Mouse (Mus musculus): ENCODE measurements around the gene Khdc4. TPM values are rescaled to one million over a fixed set of nuclear protein-coding genes. Genes with fewer than 3 reads are reported as not detected.
"Not testable (repeated sequence)": the region's sequence is repeated elsewhere in the genome, so short reads cannot be mapped to it uniquely, and the experiment has no call there.

Khdc4 gene
- polyA plus RNA-seq, 1 experiment from 2014 or later: 35.7 TPM

- H3K4me1 ChIP-seq (replicated peaks; ENCODE audit: control insufficient read depth, insufficient read depth, low read length): no peaks in the 10 kb centered on the region
- H3K36me3 ChIP-seq (ENCODE audit: control insufficient read depth, insufficient read depth): peaks cover 92% of the 10 kb centered on the region
- ATAC-seq: no peak
- H3K27ac ChIP-seq (ENCODE audit: low read depth, low read length): no peak overlapping the region
- WGBS: 89% methylated on average over 1 of the region's 1 CpGs
- no peaks in the 10 kb centered on the region for H3K9me3 ChIP-seq (ENCODE audit: control insufficient read depth)
- no peaks in the 10 kb centered on the region for H3K27me3 ChIP-seq (replicated peaks; ENCODE audit: control insufficient read depth, insufficient read depth, low read length)
- no peak overlapping the region for H3K4me3 ChIP-seq (ENCODE audit: low read depth, low read length)
- H3K9ac ChIP-seq (ENCODE audit: low read depth, low read length): no peak overlapping the region
- H3K4me2 ChIP-seq (replicated peaks; ENCODE audit: low read depth): no peak overlapping the region
- TF ChIP-seq CTCF (IDR thresholded peaks at IDR 0.05; ENCODE audit: low read depth): no peak
Measured at GRCm38 (mm10) chr3:88698051-88698450, 12.4 kb downstream of the Khdc4 start.

GRCm38 (mm10) chr3:88698834-88699233, 13.2 kb downstream of the Khdc4 start:
- H3K27me3 ChIP-seq (replicated peaks; ENCODE audit: control insufficient read depth, insufficient read depth, low read length): no peaks in the 10 kb centered on the region
- no peak overlapping the region for H3K27ac ChIP-seq (ENCODE audit: low read depth, low read length)
- 69% methylated on average over 6 of the region's 6 CpGs for WGBS
- no peak for ATAC-seq
- peaks cover 90% of the 10 kb centered on the region for H3K36me3 ChIP-seq (ENCODE audit: control insufficient read depth, insufficient read depth)
- no peaks in the 10 kb centered on the region for H3K9me3 ChIP-seq (ENCODE audit: control insufficient read depth)
- no peak overlapping the region for H3K4me2 ChIP-seq (replicated peaks; ENCODE audit: low read depth)
- no peaks in the 10 kb centered on the region for H3K4me1 ChIP-seq (replicated peaks; ENCODE audit: control insufficient read depth, insufficient read depth, low read length)
- TF ChIP-seq CTCF (IDR thresholded peaks at IDR 0.05; ENCODE audit: low read depth): no peak
- no peak overlapping the region for H3K4me3 ChIP-seq (ENCODE audit: low read depth, low read length)
- no peak overlapping the region for H3K9ac ChIP-seq (ENCODE audit: low read depth, low read length)

GRCm38 (mm10) chr3:88700247-88700646, 14.6 kb downstream of the Khdc4 start:
- Histone ChIP-seq H3K4me1 (replicated peaks; ENCODE audit: control insufficient read depth, insufficient read depth, low read length) (no peaks in the 10 kb centered on the region), H3K9ac (ENCODE audit: low read depth, low read length) (no peak overlapping the region), H3K36me3 (ENCODE audit: control insufficient read depth, insufficient read depth) (peaks cover 88% of the 10 kb centered on the region), H3K27ac (ENCODE audit: low read depth, low read length) (peak overlapping the region; percentile 41; the same call in 1 of the 2 replicates), H3K9me3 (ENCODE audit: control insufficient read depth) (no peaks in the 10 kb centered on the region), H3K4me3 (ENCODE audit: low read depth, low read length) (no peak overlapping the region), H3K4me2 (replicated peaks; ENCODE audit: low read depth) (no peak overlapping the region), H3K27me3 (replicated peaks; ENCODE audit: control insufficient read depth, insufficient read depth, low read length) (no peaks in the 10 kb centered on the region)
- WGBS: 90% methylated on average over 3 of the region's 3 CpGs
- TF ChIP-seq CTCF (IDR thresholded peaks at IDR 0.05; ENCODE audit: low read depth): no peak
- ATAC-seq: no peak

DNA sequence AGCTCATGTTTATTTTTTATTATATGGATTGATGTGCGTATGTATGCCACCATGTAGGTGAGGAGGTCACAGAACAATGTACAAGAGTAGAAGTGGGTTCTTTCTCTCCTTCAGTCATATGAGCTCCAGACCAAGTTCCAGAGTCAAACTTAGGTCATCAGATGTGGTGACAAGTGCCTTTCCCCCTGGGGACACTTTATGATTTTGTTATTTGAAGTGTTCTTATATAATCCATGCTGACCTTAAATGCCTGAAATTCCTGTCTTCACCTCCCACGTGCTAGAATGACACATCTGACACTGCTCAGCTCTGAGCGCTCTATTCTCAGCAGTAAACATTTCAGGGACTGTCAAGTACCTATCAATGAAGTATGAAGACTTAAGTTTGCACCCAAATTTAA, 15.6 kb downstream of the Khdc4 start:
- Histone ChIP-seq H3K9me3 (ENCODE audit: control insufficient read depth) (no peaks in the 10 kb centered on the region), H3K27ac (ENCODE audit: low read depth, low read length) (no peak overlapping the region), H3K4me1 (replicated peaks; ENCODE audit: control insufficient read depth, insufficient read depth, low read length) (no peaks in the 10 kb centered on the region), H3K4me2 (replicated peaks; ENCODE audit: low read depth) (no peak overlapping the region), H3K36me3 (ENCODE audit: control insufficient read depth, insufficient read depth) (peaks cover 86% of the 10 kb centered on the region), H3K4me3 (ENCODE audit: low read depth, low read length) (no peak overlapping the region), H3K9ac (ENCODE audit: low read depth, low read length) (no peak overlapping the region), H3K27me3 (replicated peaks; ENCODE audit: control insufficient read depth, insufficient read depth, low read length) (no peaks in the 10 kb centered on the region)
- ATAC-seq: no peak
- WGBS: 56% methylated on average over 3 of the region's 3 CpGs
- no peak for TF ChIP-seq CTCF (IDR thresholded peaks at IDR 0.05; ENCODE audit: low read depth)

DNA sequence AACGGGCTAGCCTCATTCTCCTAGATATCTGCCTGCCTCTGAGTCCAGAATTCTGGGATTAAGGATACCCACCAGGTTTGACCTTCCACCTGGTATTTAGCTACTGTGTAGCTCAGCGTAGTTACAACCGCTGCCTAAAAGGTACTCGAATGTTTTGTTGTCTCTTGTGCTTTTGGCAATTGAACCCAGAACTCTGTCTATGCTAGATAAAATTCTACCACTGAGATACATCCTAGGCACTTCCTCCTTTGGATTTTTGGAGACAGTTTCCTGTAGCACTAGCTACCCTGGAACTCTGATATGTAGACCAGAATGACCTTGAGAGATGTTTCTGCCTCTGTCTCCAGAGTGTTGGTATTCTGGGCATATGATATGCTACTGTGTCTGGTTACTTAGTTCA, 28.1 kb downstream of the Khdc4 start:
- no peak overlapping the region for H3K4me3 ChIP-seq (ENCODE audit: low read depth, low read length)
- no peaks in the 10 kb centered on the region for H3K9me3 ChIP-seq (ENCODE audit: control insufficient read depth)
- no peak overlapping the region for H3K27ac ChIP-seq (ENCODE audit: low read depth, low read length)
- peaks cover 53% of the 10 kb centered on the region for H3K36me3 ChIP-seq (ENCODE audit: control insufficient read depth, insufficient read depth)
- peaks cover 9% of the 10 kb centered on the region for H3K4me1 ChIP-seq (replicated peaks; ENCODE audit: control insufficient read depth, insufficient read depth, low read length)
- H3K4me2 ChIP-seq (replicated peaks; ENCODE audit: low read depth): no peak overlapping the region
- no peak for ATAC-seq
- TF ChIP-seq CTCF (IDR thresholded peaks at IDR 0.05; ENCODE audit: low read depth): no peak
- 96% methylated on average over 4 of the region's 4 CpGs for WGBS
- H3K27me3 ChIP-seq (replicated peaks; ENCODE audit: control insufficient read depth, insufficient read depth, low read length): no peaks in the 10 kb centered on the region
- no peak overlapping the region for H3K9ac ChIP-seq (ENCODE audit: low read depth, low read length)

DNA sequence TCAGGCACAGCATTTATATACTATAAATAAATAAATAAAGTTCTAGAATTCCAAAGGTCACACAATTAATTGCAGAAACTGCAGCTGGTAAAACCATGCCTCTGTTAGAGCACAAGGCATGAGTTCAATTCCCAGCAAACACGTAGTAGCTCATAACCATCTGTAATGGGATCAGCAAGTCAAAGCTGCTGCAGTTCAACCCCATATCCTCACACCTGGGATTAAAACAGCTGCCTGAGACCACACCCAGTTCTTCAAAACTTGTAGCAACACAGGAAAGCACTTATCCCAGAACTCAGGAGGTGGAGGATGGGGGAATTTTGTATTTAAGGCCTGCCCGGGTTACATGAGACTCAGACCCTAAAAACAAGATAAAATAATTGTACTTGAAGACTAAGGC, 29.1 kb downstream of the Khdc4 start:
- WGBS: 63% methylated on average over 2 of the region's 2 CpGs
- Histone ChIP-seq H3K4me1 (replicated peaks; ENCODE audit: control insufficient read depth, insufficient read depth, low read length) (peaks cover 12% of the 10 kb centered on the region), H3K9ac (ENCODE audit: low read depth, low read length) (no peak overlapping the region), H3K36me3 (ENCODE audit: control insufficient read depth, insufficient read depth) (peaks cover 42% of the 10 kb centered on the region), H3K27ac (ENCODE audit: low read depth, low read length) (no peak overlapping the region), H3K4me2 (replicated peaks; ENCODE audit: low read depth) (no peak overlapping the region), H3K9me3 (ENCODE audit: control insufficient read depth) (no peaks in the 10 kb centered on the region), H3K27me3 (replicated peaks; ENCODE audit: control insufficient read depth, insufficient read depth, low read length) (no peaks in the 10 kb centered on the region), H3K4me3 (ENCODE audit: low read depth, low read length) (no peak overlapping the region)
- TF ChIP-seq CTCF (IDR thresholded peaks at IDR 0.05; ENCODE audit: low read depth): no peak
- no peak for ATAC-seq

DNA sequence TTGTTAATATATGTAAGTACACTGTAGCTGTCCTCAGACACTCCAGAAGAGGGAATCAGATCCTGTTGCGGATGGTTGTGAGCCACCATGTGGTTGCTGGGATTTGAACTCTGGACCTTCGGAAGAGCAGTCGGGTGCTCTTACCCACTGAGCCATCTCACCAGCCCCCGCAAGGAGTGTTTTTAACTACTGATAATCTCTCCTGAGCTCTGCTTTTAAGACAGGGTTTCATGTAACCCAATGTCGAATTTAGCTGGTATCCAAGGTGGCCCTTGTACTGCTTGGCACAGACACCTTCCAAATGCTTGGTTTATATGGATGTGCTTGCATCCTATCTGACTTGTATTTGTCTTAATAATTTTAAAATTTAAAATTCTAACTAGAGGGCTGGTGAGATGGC, 30.1 kb downstream of the Khdc4 start:
- H3K9me3 ChIP-seq (ENCODE audit: control insufficient read depth); H3K9ac ChIP-seq (ENCODE audit: low read depth, low read length); ATAC-seq; H3K27ac ChIP-seq (ENCODE audit: low read depth, low read length); H3K27me3 ChIP-seq (replicated peaks; ENCODE audit: control insufficient read depth, insufficient read depth, low read length); H3K4me3 ChIP-seq (ENCODE audit: low read depth, low read length); H3K4me2 ChIP-seq (replicated peaks; ENCODE audit: low read depth): not testable (repeated sequence)
- 86% methylated on average over 5 of the region's 5 CpGs for WGBS
- H3K4me1 ChIP-seq (replicated peaks; ENCODE audit: control insufficient read depth, insufficient read depth, low read length): peaks cover 12% of the 10 kb centered on the region
- peaks cover 39% of the 10 kb centered on the region for H3K36me3 ChIP-seq (ENCODE audit: control insufficient read depth, insufficient read depth)

Data from intestine, postnatal 0 days (tissue).